Mouse (Mus musculus) adrenal gland, postnatal 25 days (tissue): ENCODE results near the gene Vmn2r22. TPM values are rescaled to one million over a fixed set of nuclear protein-coding genes. Genes with fewer than 3 reads are reported as not detected.
"Not testable (repeated sequence)": the region's sequence is repeated elsewhere in the genome, so short reads cannot be mapped to it uniquely, and the experiment has no call there.

Experiments
- DNase-seq: peaks from one replicate; pipeline ENCODE4 v3.0.0; 2021; ENCODE audit warnings: mixed read lengths
- long read RNA-seq: library from polyadenylated mRNA; stranded (forward); transcript quantifications from one replicate; pipeline ENCODE4 v2.0.0, GENCODE M21; 2021
- total RNA-seq: library from RNA; stranded (reverse); gene quantifications from 2 replicates; pipeline ENCODE4 v1.2.3, GENCODE M21; 2021

Vmn2r22 gene
- not detected in 2 replicates for total RNA-seq
- long read RNA-seq = 0 reads

- not testable (repeated sequence) for DNase-seq
Observed at GRCm38 (mm10) chr6:123650625-123651024, at the start of gene Vmn2r22. TSS of gene Vmn2r22 (minus strand) at chr6:123650725.

- no peak for DNase-seq
Observed at GRCm38 (mm10) chr6:123697213-123697612, 46.7 kb upstream of the Vmn2r22 start.

- DNase-seq = not testable (repeated sequence)
Observed at GRCm38 (mm10) chr6:123696639-123697038, 46.1 kb upstream of the Vmn2r22 start.

GRCm38 (mm10) chr6:123657040-123657439 is 6.5 kb upstream of the Vmn2r22 start:
- no peak for DNase-seq

GRCm38 (mm10) chr6:123639394-123639793 is 11.1 kb downstream of the Vmn2r22 start:
- DNase-seq = not testable (repeated sequence)

GRCm38 (mm10) chr6:123623784-123624183 is 26.7 kb downstream of the Vmn2r22 start:
- DNase-seq = not testable (repeated sequence)

- not testable (repeated sequence) for DNase-seq
Observed at GRCm38 (mm10) chr6:123588368-123588767, 62.2 kb downstream of the Vmn2r22 start.

- not testable (repeated sequence) for DNase-seq
Observed at GRCm38 (mm10) chr6:123587796-123588328, 62.7 kb downstream of the Vmn2r22 start.

- not testable (repeated sequence) for DNase-seq
Observed at GRCm38 (mm10) chr6:123583988-123584387, 66.5 kb downstream of the Vmn2r22 start.

GRCm38 (mm10) chr6:123574698-123575097 is 75.8 kb downstream of the Vmn2r22 start:
- not testable (repeated sequence) for DNase-seq

Other genes with a start within 250 kb of the Vmn2r22 start
- gene Vmn2r20, start 232.6 kb downstream of the Vmn2r22 start, total RNA-seq = not detected in 2 replicates
- gene Vmn2r21, start 117.3 kb downstream of the Vmn2r22 start, total RNA-seq = not detected in 2 replicates
- gene Vmn2r23, start 51.9 kb upstream of the Vmn2r22 start, total RNA-seq = not detected in 2 replicates
- not detected in 2 replicates for gene Vmn2r24, start 128.2 kb upstream of the Vmn2r22 start, total RNA-seq
- not detected in 2 replicates for gene Vmn2r25, start 202.7 kb upstream of the Vmn2r22 start, total RNA-seq